Mouse (Mus musculus): ENCODE measurements around the gene Ece1. TPM values are rescaled to one million over a fixed set of nuclear protein-coding genes. Genes with fewer than 3 reads are reported as not detected.

Ece1 gene
- polyA plus RNA-seq, 1 experiment from 2014 or later: 23.9 TPM

DNA sequence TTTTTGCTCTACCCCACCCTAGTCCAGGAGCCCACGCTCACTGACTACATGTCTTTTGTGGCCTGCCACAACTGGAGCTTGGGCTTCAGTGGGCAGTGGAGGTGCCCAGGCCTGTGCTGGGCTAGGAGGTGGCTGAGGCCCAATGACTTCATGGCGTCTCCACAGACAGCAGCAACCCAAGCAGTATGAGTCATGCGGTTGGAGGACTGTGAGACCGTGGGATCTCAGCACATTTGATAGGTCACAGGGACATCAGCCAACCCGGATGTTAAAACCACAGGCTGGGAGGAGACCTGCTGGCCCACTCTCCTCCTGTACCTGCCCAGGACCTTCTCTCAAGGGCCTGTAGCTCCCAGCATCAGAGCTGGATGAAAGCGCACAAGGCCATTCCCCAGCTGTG, 8.2 kb upstream of the Ece1 start:
- no peak overlapping the region for H3K4me3 ChIP-seq (replicated peaks)
- H3K9me3 ChIP-seq: no peaks in the 10 kb centered on the region
- no peaks in the 10 kb centered on the region for H3K27me3 ChIP-seq
- no peak overlapping the region for H3K9ac ChIP-seq (replicated peaks)
- no peak for ATAC-seq (ENCODE audit: insufficient number of reproducible peaks, insufficient read depth, low FRiP score, low TSS enrichment, low read depth)
- WGBS: 88% methylated on average over 6 of the region's 6 CpGs
- H3K4me1 ChIP-seq (replicated peaks): no peaks in the 10 kb centered on the region
- no peak overlapping the region for H3K27ac ChIP-seq
- no peaks in the 10 kb centered on the region for H3K36me3 ChIP-seq
- no peak overlapping the region for H3K4me2 ChIP-seq

DNA sequence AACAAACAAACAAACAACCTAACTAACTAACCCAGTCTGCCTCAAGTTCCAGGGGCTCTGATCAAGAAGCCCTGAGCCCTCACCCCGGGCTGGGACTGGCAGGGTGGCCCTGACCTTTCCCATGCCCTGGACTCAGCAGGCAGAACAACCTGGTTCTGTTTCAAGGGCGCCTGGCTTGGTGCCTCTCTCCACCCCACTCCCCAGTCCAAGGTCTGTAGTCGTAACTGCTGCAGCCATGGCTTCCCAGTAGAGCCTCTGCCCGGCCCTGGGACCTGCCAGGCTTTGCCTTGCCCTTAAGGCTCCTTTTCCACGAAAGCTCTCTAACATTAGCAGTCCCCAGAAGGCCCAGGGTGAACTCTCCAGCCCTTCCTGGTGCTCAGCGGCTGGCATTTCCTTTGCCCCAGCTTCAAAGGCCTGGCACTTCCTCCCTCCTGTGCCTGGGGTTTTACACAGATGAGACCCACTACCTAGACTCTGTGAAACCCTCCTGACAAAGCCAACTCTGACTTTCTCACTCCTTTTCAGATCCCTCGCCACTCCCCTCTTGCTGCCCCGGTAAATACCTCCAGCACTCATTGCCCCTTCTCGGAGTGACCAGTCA, 6.2 kb upstream of the Ece1 start:
- no peaks in the 10 kb centered on the region for H3K9me3 ChIP-seq
- H3K9ac ChIP-seq (replicated peaks): no peak overlapping the region
- H3K36me3 ChIP-seq: no peaks in the 10 kb centered on the region
- ATAC-seq (ENCODE audit: insufficient number of reproducible peaks, insufficient read depth, low FRiP score, low TSS enrichment, low read depth): no peak
- H3K27ac ChIP-seq: no peak overlapping the region
- peaks cover 2% of the 10 kb centered on the region; the same call in 1 of the 2 replicates for H3K4me1 ChIP-seq (replicated peaks)
- H3K4me2 ChIP-seq: no peak overlapping the region
- H3K4me3 ChIP-seq (replicated peaks): no peak overlapping the region
- H3K27me3 ChIP-seq: no peaks in the 10 kb centered on the region
- 47% methylated on average over 9 of the region's 9 CpGs for WGBS

DNA sequence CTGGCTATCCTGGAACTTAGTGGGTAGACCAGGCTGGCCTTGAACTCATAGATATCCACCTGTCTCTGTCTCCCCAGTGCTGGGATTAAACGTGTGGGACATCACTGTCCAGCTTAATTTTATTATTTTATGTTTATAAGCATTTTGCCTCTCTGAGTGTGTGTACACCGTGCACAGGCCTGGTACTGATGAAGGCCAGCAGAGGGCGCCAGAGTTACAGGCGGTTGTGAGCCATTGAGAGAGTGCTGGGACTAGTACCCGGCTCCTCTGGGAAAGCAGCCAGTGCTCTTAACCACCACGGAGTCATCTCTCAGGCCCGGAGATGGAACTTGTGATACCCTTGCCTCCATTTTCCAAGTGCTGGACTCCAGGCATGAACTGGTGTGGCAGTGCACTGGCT, 4.9 kb upstream of the Ece1 start:
- WGBS: 29% methylated on average over 7 of the region's 7 CpGs
- no peaks in the 10 kb centered on the region for H3K36me3 ChIP-seq
- no peaks in the 10 kb centered on the region for H3K9me3 ChIP-seq
- no peak overlapping the region for H3K27ac ChIP-seq
- no peak for ATAC-seq (ENCODE audit: insufficient number of reproducible peaks, insufficient read depth, low FRiP score, low TSS enrichment, low read depth)
- H3K27me3 ChIP-seq: no peaks in the 10 kb centered on the region
- no peak overlapping the region for H3K4me2 ChIP-seq
- H3K4me1 ChIP-seq (replicated peaks): peaks cover 11% of the 10 kb centered on the region; the same call in 1 of the 2 replicates
- H3K9ac ChIP-seq (replicated peaks): no peak overlapping the region
- no peak overlapping the region for H3K4me3 ChIP-seq (replicated peaks)

DNA sequence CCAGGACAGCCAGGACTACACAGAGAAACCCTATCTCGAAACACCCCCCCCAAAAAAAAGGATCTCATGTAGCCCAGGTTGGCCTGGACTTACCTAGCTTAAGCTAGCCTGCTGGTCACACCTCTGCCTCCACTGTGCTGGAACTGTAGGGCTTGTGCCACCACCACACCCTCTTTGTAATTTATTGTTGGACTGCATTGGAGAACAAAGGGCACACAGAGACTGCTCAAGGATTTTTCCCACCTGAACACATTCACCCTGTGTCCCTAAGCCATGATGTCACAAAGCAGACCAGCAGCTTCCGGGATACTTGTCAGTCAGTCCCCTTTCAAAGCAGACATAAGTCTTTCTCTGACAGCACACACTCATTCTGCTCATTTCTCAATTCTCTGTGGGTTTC, 3.7 kb upstream of the Ece1 start:
- peaks cover 20% of the 10 kb centered on the region for H3K4me1 ChIP-seq (replicated peaks)
- no peak overlapping the region for H3K9ac ChIP-seq (replicated peaks)
- 79% methylated on average over 2 of the region's 2 CpGs for WGBS
- H3K4me2 ChIP-seq: no peak overlapping the region
- H3K4me3 ChIP-seq (replicated peaks): no peak overlapping the region
- no peak for ATAC-seq (ENCODE audit: insufficient number of reproducible peaks, insufficient read depth, low FRiP score, low TSS enrichment, low read depth)
- no peaks in the 10 kb centered on the region for H3K36me3 ChIP-seq
- no peak overlapping the region for H3K27ac ChIP-seq
- no peaks in the 10 kb centered on the region for H3K27me3 ChIP-seq
- H3K9me3 ChIP-seq: no peaks in the 10 kb centered on the region

DNA sequence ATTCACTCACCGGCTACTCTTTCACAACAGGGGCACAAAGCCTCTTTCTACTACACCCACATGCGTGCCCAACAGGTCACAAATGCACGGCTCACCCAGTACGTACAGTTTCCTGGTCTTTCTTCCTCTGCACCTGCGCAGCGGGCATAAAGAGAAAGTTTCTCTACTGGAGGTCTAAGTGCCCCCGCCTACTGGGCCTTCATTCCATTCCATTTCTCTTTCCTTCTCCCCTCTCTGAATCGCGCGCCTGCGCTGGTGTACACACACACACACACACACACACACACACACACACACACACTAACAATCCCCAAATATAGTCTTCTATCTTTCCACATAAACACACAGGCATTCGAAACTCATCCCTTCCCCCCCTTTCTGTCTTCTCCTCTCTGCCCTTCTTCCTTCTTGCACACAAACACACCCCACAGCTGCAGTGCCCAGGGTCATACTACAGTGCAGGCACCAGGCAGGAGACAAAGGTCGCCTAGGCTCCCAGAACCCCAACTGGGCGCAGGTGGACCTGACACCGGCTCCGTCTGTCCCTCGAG, 501 bp upstream of the Ece1 start:
- peak overlapping the region; percentile 59; the same call in 1 of the 2 replicates for H3K27ac ChIP-seq
- H3K4me1 ChIP-seq (replicated peaks): peaks cover 48% of the 10 kb centered on the region
- peak; percentile 54; the same call in 1 of the 2 replicates for ATAC-seq (ENCODE audit: insufficient number of reproducible peaks, insufficient read depth, low FRiP score, low TSS enrichment, low read depth)
- no peaks in the 10 kb centered on the region for H3K27me3 ChIP-seq
- no peaks in the 10 kb centered on the region for H3K36me3 ChIP-seq
- 16% methylated on average over 17 of the region's 17 CpGs for WGBS
- H3K4me2 ChIP-seq: peak overlapping the region; percentile 80
- H3K4me3 ChIP-seq (replicated peaks): peak overlapping the region; percentile 81
- H3K9me3 ChIP-seq: no peaks in the 10 kb centered on the region
- H3K9ac ChIP-seq (replicated peaks): peak overlapping the region; percentile 61

DNA sequence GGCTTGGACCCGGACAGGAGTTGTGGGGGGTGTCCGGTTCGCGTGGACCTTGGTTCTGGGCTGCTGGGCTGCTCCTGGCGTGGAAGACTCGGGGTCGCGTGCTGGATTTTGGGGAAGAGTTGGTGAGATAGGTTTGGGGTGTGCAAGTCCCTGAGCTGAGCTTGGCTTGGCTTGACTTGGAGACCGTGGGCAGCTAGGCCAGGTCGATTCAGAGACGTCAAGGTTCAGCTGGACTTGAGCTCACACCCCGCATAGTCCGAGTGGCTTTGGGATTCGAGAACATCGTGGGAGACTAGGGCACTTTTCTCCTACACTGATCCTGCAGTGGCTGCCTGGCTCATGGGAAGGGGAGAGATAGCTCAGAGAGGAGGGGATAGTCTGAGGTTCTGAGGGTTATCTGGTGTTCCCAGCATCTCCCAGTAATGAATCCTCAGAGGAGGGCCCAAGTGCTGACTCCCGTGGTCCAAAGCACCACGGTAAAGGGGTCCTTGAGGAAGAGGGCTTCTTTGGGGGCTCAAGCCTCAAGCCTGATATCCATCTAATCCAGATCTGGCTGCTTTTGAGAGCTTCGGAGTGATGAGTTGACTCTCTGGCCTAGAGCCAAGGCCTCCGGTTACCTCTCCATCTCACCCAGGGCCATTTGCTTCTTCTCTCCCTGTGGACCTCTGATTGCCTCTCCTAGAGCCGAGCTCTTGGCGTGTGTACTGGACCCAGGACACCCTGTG, 641 bp downstream of the Ece1 start:
- Histone ChIP-seq H3K9ac (replicated peaks) (peak overlapping the region; percentile 84), H3K4me3 (replicated peaks) (peak overlapping the region; percentile 81), H3K36me3 (no peaks in the 10 kb centered on the region), H3K27ac (peak overlapping the region; percentile 69), H3K27me3 (no peaks in the 10 kb centered on the region), H3K4me2 (peak overlapping the region; percentile 80), H3K4me1 (replicated peaks) (peaks cover 60% of the 10 kb centered on the region), H3K9me3 (no peaks in the 10 kb centered on the region)
- 15% methylated on average over 21 of the region's 21 CpGs for whole genome bisulfite sequencing
- ATAC-seq (ENCODE audit: insufficient number of reproducible peaks, insufficient read depth, low FRiP score, low TSS enrichment, low read depth): no peak

DNA sequence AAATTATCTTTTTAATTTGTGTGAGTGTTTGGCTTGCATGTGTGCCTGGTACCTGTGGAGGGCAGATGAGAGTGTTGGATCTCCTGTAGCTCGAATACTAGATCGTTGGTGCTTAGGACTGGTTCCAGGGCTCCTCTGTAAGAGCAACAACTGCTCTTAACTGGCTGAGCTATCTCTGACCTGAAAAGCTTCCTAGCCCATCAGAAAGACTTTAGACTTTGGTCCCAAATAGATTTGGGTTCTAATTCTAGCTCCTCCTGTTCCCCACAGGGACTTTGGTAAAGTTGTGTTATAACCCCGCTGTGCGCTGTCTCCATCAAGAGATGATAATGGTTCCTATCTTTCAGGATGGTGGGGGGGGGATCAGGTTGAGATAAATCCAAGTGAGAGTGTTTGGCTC, 2.0 kb downstream of the Ece1 start:
- no peaks in the 10 kb centered on the region for H3K27me3 ChIP-seq
- ATAC-seq (ENCODE audit: insufficient number of reproducible peaks, insufficient read depth, low FRiP score, low TSS enrichment, low read depth): no peak
- WGBS: 95% methylated on average over 4 of the region's 4 CpGs
- no peak overlapping the region for H3K9ac ChIP-seq (replicated peaks)
- H3K4me3 ChIP-seq (replicated peaks): no peak overlapping the region
- no peaks in the 10 kb centered on the region for H3K9me3 ChIP-seq
- H3K4me1 ChIP-seq (replicated peaks): peaks cover 64% of the 10 kb centered on the region
- no peaks in the 10 kb centered on the region for H3K36me3 ChIP-seq
- no peak overlapping the region for H3K4me2 ChIP-seq
- H3K27ac ChIP-seq: no peak overlapping the region

DNA sequence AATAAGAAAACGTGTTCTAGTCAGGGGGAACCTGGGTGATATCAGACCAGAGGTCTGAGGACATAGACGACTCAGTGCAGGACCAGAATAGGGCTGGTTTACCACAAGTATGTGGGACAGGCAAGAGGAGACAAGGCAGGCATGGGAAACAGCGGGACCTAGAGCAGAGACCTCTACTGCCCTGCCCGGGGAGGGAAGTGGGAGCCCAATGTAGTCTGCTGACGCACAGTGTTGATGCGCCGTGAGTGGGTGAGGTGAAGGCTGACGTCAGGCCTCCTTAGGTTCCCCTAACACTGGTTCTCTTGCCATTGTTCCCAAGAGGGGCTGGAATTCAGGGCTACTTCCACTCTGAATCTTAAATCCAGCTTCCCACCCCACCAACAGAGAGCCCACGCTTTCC, 2.7 kb downstream of the Ece1 start:
- Histone ChIP-seq H3K27ac (no peak overlapping the region), H3K27me3 (no peaks in the 10 kb centered on the region), H3K4me1 (replicated peaks) (peaks cover 72% of the 10 kb centered on the region), H3K9ac (replicated peaks) (no peak overlapping the region), H3K36me3 (no peaks in the 10 kb centered on the region), H3K4me3 (replicated peaks) (no peak overlapping the region), H3K4me2 (no peak overlapping the region), H3K9me3 (no peaks in the 10 kb centered on the region)
- no peak for ATAC-seq (ENCODE audit: insufficient number of reproducible peaks, insufficient read depth, low FRiP score, low TSS enrichment, low read depth)
- 69% methylated on average over 9 of the region's 9 CpGs for WGBS

DNA sequence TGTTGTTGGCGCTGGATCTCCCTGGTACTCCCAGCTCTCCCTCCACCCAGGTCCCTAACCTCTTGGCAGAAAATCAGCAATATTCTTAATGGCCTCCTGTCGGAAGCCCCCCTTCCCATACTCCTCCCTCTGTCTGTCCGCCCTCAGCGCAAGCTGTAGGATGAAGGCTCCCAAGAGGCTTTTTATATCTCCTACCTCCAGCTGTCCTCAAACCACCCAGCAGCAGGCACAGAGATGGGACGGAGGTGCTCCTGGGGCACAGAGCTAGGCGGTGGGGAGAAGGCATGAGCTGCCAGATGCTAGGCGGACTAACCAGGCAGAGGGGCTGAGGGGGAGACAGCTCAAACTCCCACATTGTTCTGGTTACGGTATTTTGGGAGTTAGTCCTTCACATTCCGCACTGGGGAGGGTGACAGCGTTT, 3.2 kb downstream of the Ece1 start:
- Histone ChIP-seq H3K4me2 (no peak overlapping the region), H3K36me3 (no peaks in the 10 kb centered on the region), H3K9me3 (no peaks in the 10 kb centered on the region), H3K27ac (0 out of 2 replicates have a peak overlapping the region, but pooled peaks have one; percentile 8), H3K27me3 (no peaks in the 10 kb centered on the region), H3K9ac (replicated peaks) (no peak overlapping the region), H3K4me3 (replicated peaks) (no peak overlapping the region), H3K4me1 (replicated peaks) (peaks cover 76% of the 10 kb centered on the region)
- no peak for ATAC-seq (ENCODE audit: insufficient number of reproducible peaks, insufficient read depth, low FRiP score, low TSS enrichment, low read depth)
- WGBS: 70% methylated on average over 10 of the region's 10 CpGs

DNA sequence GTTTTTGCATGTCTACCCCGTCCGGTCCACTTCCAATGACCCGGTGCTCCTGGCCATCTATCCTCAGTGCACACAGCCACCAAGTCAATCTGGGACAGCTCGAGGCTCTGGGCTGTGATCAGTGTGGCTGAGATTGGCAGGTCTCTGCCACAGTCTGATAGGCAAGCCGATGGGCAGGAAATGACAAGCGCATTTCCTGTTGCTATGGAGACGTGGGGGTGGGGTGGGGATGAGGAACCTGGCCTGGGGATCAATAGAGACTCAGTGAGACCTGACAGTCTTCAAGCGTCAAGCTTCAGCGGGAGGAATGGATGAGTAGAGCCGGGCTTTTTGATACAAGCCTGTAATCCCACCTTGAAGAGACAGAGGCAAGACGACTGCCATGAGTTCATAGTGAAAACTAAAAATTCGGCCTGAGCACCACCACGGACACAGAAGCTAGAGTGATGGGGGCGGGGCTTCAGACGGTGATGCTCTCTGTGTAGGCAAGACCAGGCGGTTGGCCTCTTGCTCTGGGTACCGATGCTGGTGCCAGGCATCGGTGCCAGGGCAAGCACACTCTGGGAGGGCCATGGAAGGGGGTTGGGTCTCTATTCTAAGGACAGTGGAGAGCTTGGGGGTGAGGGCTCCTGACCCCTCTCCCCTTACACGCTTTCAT, 4.3 kb downstream of the Ece1 start:
- no peaks in the 10 kb centered on the region for H3K9me3 ChIP-seq
- H3K36me3 ChIP-seq: no peaks in the 10 kb centered on the region
- no peaks in the 10 kb centered on the region for H3K27me3 ChIP-seq
- no peak overlapping the region for H3K4me3 ChIP-seq (replicated peaks)
- H3K4me2 ChIP-seq: no peak overlapping the region
- no peak overlapping the region for H3K27ac ChIP-seq
- H3K4me1 ChIP-seq (replicated peaks): peaks cover 71% of the 10 kb centered on the region
- 51% methylated on average over 19 of the region's 19 CpGs for WGBS
- ATAC-seq (ENCODE audit: insufficient number of reproducible peaks, insufficient read depth, low FRiP score, low TSS enrichment, low read depth): no peak
- H3K9ac ChIP-seq (replicated peaks): 0 out of 2 replicates have a peak overlapping the region, but pooled peaks have one; percentile 18

DNA sequence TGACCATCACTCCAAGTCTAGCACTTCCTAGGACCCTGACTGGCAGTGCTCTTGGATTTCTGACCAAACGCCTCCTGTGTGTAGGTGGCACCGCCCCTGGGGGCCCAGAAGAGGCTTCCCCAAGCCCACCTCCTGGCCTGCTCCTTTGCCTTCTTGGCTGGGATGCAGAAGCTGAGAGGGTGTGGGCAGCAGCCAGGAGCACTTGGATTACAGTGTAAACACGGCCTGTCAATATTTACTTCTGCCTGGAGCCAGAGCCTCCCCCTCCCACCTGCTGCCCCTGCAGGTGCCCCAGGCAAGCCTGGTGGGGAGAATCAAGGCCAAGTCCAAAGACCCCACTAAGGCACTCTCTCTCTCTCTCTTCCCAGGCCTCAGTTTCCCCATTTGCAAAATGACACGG, 5.2 kb downstream of the Ece1 start:
- H3K27ac ChIP-seq: no peak overlapping the region
- H3K36me3 ChIP-seq: no peaks in the 10 kb centered on the region
- no peaks in the 10 kb centered on the region for H3K27me3 ChIP-seq
- no peak overlapping the region for H3K4me3 ChIP-seq (replicated peaks)
- no peaks in the 10 kb centered on the region for H3K9me3 ChIP-seq
- ATAC-seq (ENCODE audit: insufficient number of reproducible peaks, insufficient read depth, low FRiP score, low TSS enrichment, low read depth): no peak
- H3K9ac ChIP-seq (replicated peaks): no peak overlapping the region
- 65% methylated on average over 4 of the region's 4 CpGs for WGBS
- H3K4me2 ChIP-seq: no peak overlapping the region
- H3K4me1 ChIP-seq (replicated peaks): peaks cover 67% of the 10 kb centered on the region

Measured in limb, embryonic 12.5 days (tissue).